Mouse (Mus musculus) embryonic facial prominence, embryonic 14.5 days (tissue): ENCODE data around the gene Adamts1. TPM values are rescaled to one million over a fixed set of nuclear protein-coding genes. Genes with fewer than 3 reads are reported as not detected.
A peak's percentile ranks its signal among the peaks of the same experiment; 100 is the strongest.

Source experiments
- ATAC-seq: fragments of 200-750 bp; cut with Nextera tagmentation; 2 replicates; pipeline ENCODE4 v1.8.0; 2017; ENCODE audit warnings: low read depth, moderate number of reproducible peaks, moderate TSS enrichment
- DNase-seq: peaks from one replicate; pipeline ENCODE4 v3.0.0-alpha.2; 2015; ENCODE audit warnings: low spot score
- H3K27ac ChIP-seq: fragments of 300-500 bp; sonication (generic); replicated peaks from 2 replicates; pipeline ENCODE4 v1.5.1; 2014; ENCODE audit warnings: low read depth, mild to moderate bottlenecking, low read length, moderate library complexity
- H3K27me3 ChIP-seq: fragments of 300-500 bp; sonication (generic); replicated peaks from 2 replicates; pipeline ENCODE4 v1.6.1; 2014; ENCODE audit warnings: low read length; ENCODE audit not compliant: control insufficient read depth, insufficient read depth
- H3K36me3 ChIP-seq: fragments of 300-500 bp; sonication (generic); 2 replicates; pipeline ENCODE4 v1.6.1; 2014; ENCODE audit warnings: low read length, mixed read lengths; ENCODE audit not compliant: control insufficient read depth, insufficient read depth
- H3K4me1 ChIP-seq: fragments of 300-500 bp; sonication (generic); 2 replicates; pipeline ENCODE4 v1.6.1; 2014; ENCODE audit warnings: antibody characterized with exemption, low read length; ENCODE audit not compliant: control insufficient read depth, insufficient read depth
- H3K4me2 ChIP-seq: fragments of 300-500 bp; sonication (generic); 2 replicates; pipeline ENCODE4 v1.6.1; 2014; ENCODE audit warnings: low read depth, mild to moderate bottlenecking, low read length, moderate library complexity, mixed read lengths
- H3K4me3 ChIP-seq: fragments of 300-500 bp; sonication (generic); 2 replicates; pipeline ENCODE4 v1.5.1; 2014; ENCODE audit warnings: low read depth, mild to moderate bottlenecking, low read length
- H3K9ac ChIP-seq: fragments of 300-500 bp; sonication (generic); 2 replicates; pipeline ENCODE4 v1.6.1; 2014; ENCODE audit warnings: low read depth, mild to moderate bottlenecking, low read length, moderate library complexity, mixed read lengths
- H3K9me3 ChIP-seq: fragments of 300-500 bp; sonication (generic); 2 replicates; pipeline ENCODE4 v1.6.1; 2016; ENCODE audit warnings: low read length; ENCODE audit not compliant: control insufficient read depth
- WGBS: fragments of 180-500 bp; shearing (Covaris S2); extraction: QIAGEN DNeasy Blood & Tissue Kit; methylation state at CpG from one replicate; pipeline ENCODE4 v1.1.7; 2014; 5-methylcytosine and 5-hydroxymethylcytosine counted together
- polyA plus RNA-seq: library from polyadenylated mRNA; unstranded; fragments of >200 nt; fragmentation: Nextera tagmentation; extraction: Ambion mirVana; gene quantifications from 2 replicates; pipeline ENCODE4 v1.2.1, GENCODE M21; 2014

Adamts1 gene
- 39.3 and 44.7 TPM in 2 replicates for polyA plus RNA-seq

DNA sequence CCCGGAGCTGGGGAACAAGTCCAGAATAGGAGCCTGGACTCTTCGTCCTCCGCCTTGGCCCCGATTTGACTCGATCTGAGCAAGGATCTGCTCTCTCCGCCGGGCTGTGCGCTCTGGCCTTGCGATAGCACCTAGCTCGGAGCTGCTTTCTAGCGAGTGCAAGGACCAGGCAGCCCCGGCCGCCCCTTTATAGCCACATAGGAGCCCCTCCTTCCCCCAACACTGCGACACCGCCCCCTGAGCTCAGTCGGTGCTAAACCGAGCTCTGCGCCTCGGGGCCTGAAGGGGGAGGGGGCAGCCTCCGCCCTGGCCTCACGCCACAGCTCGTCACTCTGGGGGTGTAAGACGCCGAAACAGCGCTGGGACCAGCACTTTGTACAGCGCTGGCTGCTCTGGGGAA lies at the start of gene Adamts1:
Gene Adamts1, minus strand, starts transcription at position 160 of the 400 bp plus-strand sequence.
- Histone ChIP-seq H3K4me2 (peak within 1 kb of the TSS; percentile 95), H3K36me3 (peaks cover 24% of the 10 kb centered on the region), H3K27me3 (no peaks in the 10 kb centered on the region), H3K4me3 (peak within 1 kb of the TSS; percentile 67), H3K9ac (peak within 1 kb of the TSS; percentile 81), H3K27ac (peak within 1 kb of the TSS; percentile 89), H3K9me3 (no peaks in the 10 kb centered on the region), H3K4me1 (peaks cover 6% of the 10 kb centered on the region; the same call in 1 of the 2 replicates)
- DNase-seq (peak; percentile 96), ATAC-seq (peak; percentile 89)
- WGBS = under 1% methylated on average over 20 of the region's 26 CpGs

DNA sequence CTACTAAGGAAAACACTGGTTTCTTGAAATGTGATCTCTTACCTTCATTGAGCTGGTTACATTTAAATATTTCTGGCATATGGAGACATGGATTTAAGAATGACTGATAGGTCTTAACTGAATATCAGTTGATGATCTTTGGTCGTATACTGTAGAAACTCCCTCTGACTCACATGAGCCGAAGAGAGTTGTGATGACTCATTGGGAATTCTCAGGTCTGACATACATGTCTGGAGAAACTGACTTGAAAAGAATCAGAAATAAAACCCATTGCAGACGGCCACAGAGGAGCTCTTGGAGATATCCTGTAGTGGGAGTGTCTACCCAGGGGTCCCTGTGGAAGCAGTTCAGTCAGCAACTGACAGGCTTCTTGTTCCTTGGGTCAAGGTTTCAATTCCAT lies 24.2 kb upstream of the Adamts1 start:
- ATAC-seq (no peak), DNase-seq (no peak)
- Histone ChIP-seq H3K36me3 (no peaks in the 10 kb centered on the region), H3K9me3 (no peaks in the 10 kb centered on the region), H3K4me1 (no peaks in the 10 kb centered on the region), H3K4me2 (no peak overlapping the region), H3K9ac (no peak overlapping the region), H3K27ac (no peak overlapping the region), H3K4me3 (no peak overlapping the region), H3K27me3 (no peaks in the 10 kb centered on the region)
- WGBS = 71% methylated on average over 3 of the region's 3 CpGs

DNA sequence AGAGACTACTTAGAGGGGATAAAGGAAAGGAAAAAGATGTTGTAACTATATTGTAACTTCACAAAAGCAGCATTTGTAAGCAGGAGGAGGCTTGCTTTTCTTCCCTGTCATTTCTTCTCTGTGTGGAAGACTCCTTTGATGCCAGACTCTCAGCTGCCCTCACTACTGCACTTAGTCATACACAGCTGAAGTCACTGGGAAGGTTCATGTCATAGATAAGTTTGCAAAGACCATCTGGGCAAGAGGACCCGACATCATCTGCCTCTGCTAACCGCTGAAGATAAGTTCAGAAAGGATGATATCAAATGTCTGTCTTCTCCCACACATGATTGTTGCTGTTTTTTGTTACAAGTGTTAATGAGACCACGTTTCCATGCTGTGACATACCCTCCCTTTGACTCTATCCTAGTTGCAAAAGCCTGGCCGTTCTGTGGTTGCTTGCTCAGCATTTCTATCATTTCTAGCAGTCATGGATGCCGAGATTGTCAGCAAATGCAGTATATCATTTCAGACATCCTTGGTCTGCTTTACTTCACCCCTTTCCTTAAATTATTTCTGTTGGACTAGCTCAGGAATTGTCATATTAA lies 19.5 kb upstream of the Adamts1 start:
- no peak for DNase-seq
- Histone ChIP-seq H3K27me3 (no peaks in the 10 kb centered on the region), H3K9ac (no peak overlapping the region), H3K4me1 (no peaks in the 10 kb centered on the region), H3K27ac (no peak overlapping the region), H3K4me3 (no peak overlapping the region), H3K36me3 (no peaks in the 10 kb centered on the region), H3K4me2 (no peak overlapping the region), H3K9me3 (no peaks in the 10 kb centered on the region)
- no peak for ATAC-seq
- WGBS = 71% methylated on average over 5 of the region's 5 CpGs

DNA sequence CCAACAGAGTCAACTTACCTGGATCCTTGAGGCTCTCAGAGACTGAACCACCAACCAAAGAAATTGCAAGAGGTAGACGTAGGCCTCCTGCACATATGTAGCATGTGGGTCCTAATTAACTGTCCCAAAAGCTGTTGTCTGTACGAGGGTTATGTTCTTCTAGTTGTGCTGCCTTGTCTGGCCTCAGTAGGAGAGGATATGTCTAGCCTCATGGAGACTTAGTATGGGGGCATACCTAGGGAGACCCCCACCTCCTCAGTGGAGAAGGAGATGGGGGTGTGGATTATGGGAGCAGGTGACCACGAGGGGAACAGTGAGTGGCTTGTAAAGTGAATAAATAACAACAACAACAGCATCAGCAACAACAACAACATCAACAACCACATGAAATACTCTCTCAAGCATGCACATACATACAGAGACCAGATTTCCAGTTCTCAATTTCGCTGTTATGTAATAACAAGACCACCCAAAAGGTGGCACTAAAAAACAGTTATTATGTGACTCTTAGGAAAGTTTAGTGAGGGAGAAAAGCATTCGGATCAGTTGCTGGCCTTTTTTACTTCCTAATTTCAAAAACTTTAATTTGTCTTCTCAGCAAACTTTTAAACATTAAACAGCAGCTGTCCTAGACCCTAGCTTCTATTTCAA lies 17.0 kb upstream of the Adamts1 start:
- ATAC-seq (0 out of 2 replicates have a peak, but pooled peaks have one; percentile 47), DNase-seq (peak; percentile 75)
- H3K4me3 ChIP-seq = no peak overlapping the region
- no peak overlapping the region for H3K4me2 ChIP-seq
- H3K9me3 ChIP-seq = no peaks in the 10 kb centered on the region
- 47% methylated on average over 5 of the region's 5 CpGs for WGBS
- no peak overlapping the region for H3K9ac ChIP-seq
- H3K27me3 ChIP-seq = no peaks in the 10 kb centered on the region
- no peak overlapping the region for H3K27ac ChIP-seq
- no peaks in the 10 kb centered on the region for H3K36me3 ChIP-seq
- H3K4me1 ChIP-seq = no peaks in the 10 kb centered on the region

DNA sequence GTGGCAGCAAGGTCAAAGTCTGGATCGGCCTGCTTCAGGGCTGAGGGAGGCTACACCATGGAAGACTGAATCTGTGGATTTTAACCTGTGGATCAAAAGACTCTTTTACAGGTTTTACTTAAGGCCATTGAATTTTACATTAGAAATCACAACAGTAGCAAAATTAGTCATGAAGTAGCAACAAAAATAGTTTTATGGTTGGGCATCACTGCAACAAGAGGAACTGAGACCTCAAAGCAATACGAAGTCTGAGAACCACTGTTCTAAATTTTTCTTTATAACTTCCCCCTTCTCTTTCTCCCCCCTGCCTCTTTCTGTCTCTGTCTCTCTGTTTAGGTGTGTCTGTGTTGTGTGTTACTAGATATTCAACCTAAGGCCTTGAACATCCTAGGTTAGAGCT lies 11.2 kb upstream of the Adamts1 start:
- Histone ChIP-seq H3K9ac (no peak overlapping the region), H3K36me3 (no peaks in the 10 kb centered on the region), H3K4me2 (no peak overlapping the region), H3K9me3 (no peaks in the 10 kb centered on the region), H3K27ac (no peak overlapping the region), H3K27me3 (no peaks in the 10 kb centered on the region), H3K4me1 (no peaks in the 10 kb centered on the region; the same call in 1 of the 2 replicates), H3K4me3 (no peak overlapping the region)
- WGBS = 83% methylated on average over 2 of the region's 2 CpGs
- ATAC-seq (no peak), DNase-seq (no peak)

DNA sequence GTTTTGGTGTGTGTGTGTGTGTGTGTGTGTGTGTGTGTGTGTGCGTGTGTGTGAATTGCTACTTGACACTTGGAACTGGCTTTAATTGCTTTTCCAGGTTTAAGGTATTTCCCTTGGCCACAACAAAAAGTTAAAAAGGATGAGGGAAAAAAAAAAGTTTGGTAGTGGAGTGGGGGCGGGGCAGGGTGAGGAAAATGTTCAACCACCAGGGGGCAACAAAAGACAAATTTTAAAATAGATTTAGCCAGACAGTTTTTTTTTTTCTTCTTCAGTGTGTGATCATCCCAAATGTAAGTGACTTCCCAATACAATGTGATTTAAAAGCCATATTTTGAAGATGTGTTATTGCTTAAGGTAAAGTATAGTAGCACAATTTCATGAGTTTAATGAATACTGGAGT lies 4.7 kb upstream of the Adamts1 start:
- H3K9ac ChIP-seq = no peak overlapping the region
- no peaks in the 10 kb centered on the region for H3K9me3 ChIP-seq
- no peak for ATAC-seq
- no peaks in the 10 kb centered on the region; the same call in 1 of the 2 replicates for H3K4me1 ChIP-seq
- no peaks in the 10 kb centered on the region for H3K27me3 ChIP-seq
- H3K4me3 ChIP-seq = no peak overlapping the region
- 7% methylated on average over 2 of the region's 2 CpGs for WGBS
- peak; percentile 69 for DNase-seq
- H3K4me2 ChIP-seq = peak overlapping the region; percentile 35; the same call in 1 of the 2 replicates
- peak overlapping the region; percentile 33; the same call in 1 of the 2 replicates for H3K27ac ChIP-seq
- H3K36me3 ChIP-seq = no peaks in the 10 kb centered on the region

DNA sequence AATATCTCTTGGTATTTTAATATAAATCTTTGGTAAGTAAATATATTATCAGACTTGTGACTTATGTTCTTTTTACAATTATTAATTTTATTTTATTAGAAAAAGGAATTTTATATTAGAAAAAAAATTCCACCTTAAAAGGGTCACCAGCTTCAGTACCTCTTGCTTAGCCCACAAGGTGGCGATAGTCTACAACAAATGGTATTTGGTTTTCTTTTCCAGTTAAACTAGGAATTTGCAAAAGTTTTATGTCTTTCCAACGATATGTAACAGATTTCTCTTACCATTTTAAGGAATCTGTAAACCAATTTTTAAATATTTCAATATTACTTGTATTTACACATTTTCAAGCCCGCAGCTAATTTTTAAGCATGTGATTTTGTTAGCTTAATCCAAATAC lies 4.2 kb upstream of the Adamts1 start:
- H3K27me3 ChIP-seq = no peaks in the 10 kb centered on the region
- no peaks in the 10 kb centered on the region for H3K9me3 ChIP-seq
- 16% methylated on average over 3 of the region's 3 CpGs for WGBS
- no peak overlapping the region for H3K9ac ChIP-seq
- no peaks in the 10 kb centered on the region for H3K36me3 ChIP-seq
- H3K4me3 ChIP-seq = no peak overlapping the region
- DNase-seq (peak; percentile 85), ATAC-seq (no peak)
- H3K4me2 ChIP-seq = peak overlapping the region; percentile 35; the same call in 1 of the 2 replicates
- no peaks in the 10 kb centered on the region; the same call in 1 of the 2 replicates for H3K4me1 ChIP-seq
- H3K27ac ChIP-seq = no peak overlapping the region

DNA sequence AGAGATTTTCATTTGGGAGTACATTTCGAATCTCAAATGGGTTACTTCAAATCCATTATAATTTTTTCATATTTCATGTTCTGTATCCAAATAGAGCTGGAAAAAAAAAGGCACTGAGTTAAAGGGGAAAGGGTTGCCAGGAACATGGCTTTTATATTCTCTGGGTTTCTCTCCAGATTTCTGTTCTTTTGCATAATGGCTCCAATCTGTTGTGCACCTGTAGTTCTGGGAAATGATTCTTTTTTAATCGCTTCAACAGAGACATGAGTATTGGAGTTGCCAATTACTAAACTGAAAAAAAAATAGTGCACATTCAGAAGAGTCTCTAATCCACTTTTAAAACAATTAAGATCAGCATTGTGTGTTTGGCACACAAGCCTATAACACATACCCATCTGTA lies 2.7 kb upstream of the Adamts1 start:
- Histone ChIP-seq H3K36me3 (no peaks in the 10 kb centered on the region), H3K27me3 (no peaks in the 10 kb centered on the region), H3K4me3 (no peak overlapping the region), H3K27ac (no peak overlapping the region), H3K4me2 (no peak overlapping the region), H3K9ac (no peak overlapping the region), H3K4me1 (no peaks in the 10 kb centered on the region), H3K9me3 (no peaks in the 10 kb centered on the region)
- no peak for ATAC-seq
- DNase-seq = peak; percentile 53
- WGBS = 62% methylated on average over 2 of the region's 2 CpGs
